Mouse (Mus musculus) lung, postnatal 0 days (tissue): ENCODE measurements around the gene Map3k4.

Experiments
- CTCF ChIP-seq: IDR thresholded peaks from 2 replicates; pipeline ENCODE4 v1.5.1; 2016; ENCODE audit warnings: antibody characterized with exemption, mild to moderate bottlenecking
- EP300 ChIP-seq: IDR thresholded peaks from 2 replicates; pipeline ENCODE4 v1.6.1; 2016; ENCODE audit warnings: antibody characterized with exemption, mild to moderate bottlenecking, control low read depth

DNA sequence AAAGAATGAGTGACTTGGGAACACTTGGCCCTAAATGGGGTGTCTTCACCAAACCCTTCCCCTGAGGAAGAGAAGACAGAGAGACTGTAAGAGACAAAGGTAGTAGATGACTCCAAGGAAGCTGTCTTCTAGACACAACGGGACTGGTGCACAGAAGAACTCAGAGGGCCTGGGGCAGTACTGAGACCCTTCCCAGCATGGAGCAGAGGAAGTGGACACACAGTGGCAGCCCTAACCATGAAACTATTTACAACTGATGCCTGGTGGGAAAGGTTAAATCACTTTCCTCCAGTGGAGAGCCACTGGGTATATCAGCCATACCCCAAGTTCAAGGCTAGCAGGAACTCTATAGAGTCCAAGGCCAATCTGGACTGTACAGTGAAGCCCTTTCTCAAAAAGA, 26.2 kb downstream of the Map3k4 start:
- TF ChIP-seq CTCF (no peak), EP300 (no peak)
